Mouse (Mus musculus) lung, postnatal 14 days (tissue): ENCODE measurements around the gene Ilkap.

Experiments
- DNase-seq: peaks from one replicate; pipeline ENCODE4 v3.0.0; 2021

Ilkap gene

GRCm38 (mm10) chr1:91398260-91399062, at the start of gene Ilkap:
Ilkap (minus strand) TSS chr1:91398815.
- peak; percentile 81 for DNase-seq

- DNase-seq, result no peak
Measured at GRCm38 (mm10) chr1:91446511-91446910, 47.9 kb upstream of the Ilkap start.

- DNase-seq, result peak; percentile 68
Measured at GRCm38 (mm10) chr1:91446060-91446459, 47.4 kb upstream of the Ilkap start.

- no peak for DNase-seq
Measured at GRCm38 (mm10) chr1:91444841-91445830, 46.5 kb upstream of the Ilkap start.

GRCm38 (mm10) chr1:91442350-91442990, 43.9 kb upstream of the Ilkap start:
- DNase-seq, result peak; percentile 51

GRCm38 (mm10) chr1:91441855-91442254, 43.2 kb upstream of the Ilkap start:
- DNase-seq, result no peak

GRCm38 (mm10) chr1:91439776-91440175, 41.2 kb upstream of the Ilkap start:
- DNase-seq, result no peak

- no peak for DNase-seq
Measured at GRCm38 (mm10) chr1:91437573-91437972, 39.0 kb upstream of the Ilkap start.

- DNase-seq, result no peak
Measured at GRCm38 (mm10) chr1:91437083-91437400, 38.4 kb upstream of the Ilkap start.

- peak; percentile 93 for DNase-seq
Measured at GRCm38 (mm10) chr1:91436380-91437082, 37.9 kb upstream of the Ilkap start.

GRCm38 (mm10) chr1:91435606-91436130, 37.1 kb upstream of the Ilkap start:
- no peak for DNase-seq

- no peak for DNase-seq
Measured at GRCm38 (mm10) chr1:91434905-91435304, 36.3 kb upstream of the Ilkap start.

GRCm38 (mm10) chr1:91430761-91431160, 32.1 kb upstream of the Ilkap start:
- DNase-seq, result no peak

- no peak for DNase-seq
Measured at GRCm38 (mm10) chr1:91429212-91429611, 30.6 kb upstream of the Ilkap start.

GRCm38 (mm10) chr1:91428614-91429013, 30.0 kb upstream of the Ilkap start:
- peak; percentile 93 for DNase-seq

- DNase-seq, result no peak
Measured at GRCm38 (mm10) chr1:91426397-91426796, 27.8 kb upstream of the Ilkap start.

GRCm38 (mm10) chr1:91420601-91421065, 22.0 kb upstream of the Ilkap start:
- DNase-seq, result no peak

- DNase-seq, result no peak
Measured at GRCm38 (mm10) chr1:91419862-91420600, 21.4 kb upstream of the Ilkap start.

GRCm38 (mm10) chr1:91417991-91418390, 19.4 kb upstream of the Ilkap start:
- no peak for DNase-seq

- no peak for DNase-seq
Measured at GRCm38 (mm10) chr1:91415311-91415710, 16.7 kb upstream of the Ilkap start.

GRCm38 (mm10) chr1:91414903-91415302, 16.3 kb upstream of the Ilkap start:
- DNase-seq, result no peak
